Mouse (Mus musculus) midbrain, embryonic 12.5 days (tissue): ENCODE results near the gene Pknox2. TPM values are rescaled to one million over a fixed set of nuclear protein-coding genes. Genes with fewer than 3 reads are reported as not detected.

Experiments
- ATAC-seq: fragments of 200-750 bp; cut with Nextera tagmentation; 2 replicates; pipeline ENCODE4 v1.8.0; 2017; ENCODE audit warnings: low read depth, moderate TSS enrichment, moderate library complexity; ENCODE audit not compliant: low FRiP score
- H3K27ac ChIP-seq: fragments of 300-500 bp; sonication (generic); replicated peaks from 2 replicates; pipeline ENCODE4 v1.5.1; 2016; ENCODE audit warnings: mild to moderate bottlenecking
- H3K27me3 ChIP-seq: fragments of 300-500 bp; sonication (generic); 2 replicates; pipeline ENCODE4 v1.6.1; 2016; ENCODE audit warnings: mild to moderate bottlenecking
- H3K36me3 ChIP-seq: fragments of 300-500 bp; sonication (generic); 2 replicates; pipeline ENCODE4 v1.6.1; 2016
- H3K4me1 ChIP-seq: fragments of 300-500 bp; sonication (generic); 2 replicates; pipeline ENCODE4 v1.6.1; 2016
- H3K4me2 ChIP-seq: fragments of 300-500 bp; sonication (generic); replicated peaks from 2 replicates; pipeline ENCODE4 v1.6.1; 2016; ENCODE audit warnings: mild to moderate bottlenecking, moderate library complexity
- H3K4me3 ChIP-seq: fragments of 300-500 bp; sonication (generic); 2 replicates; pipeline ENCODE4 v1.5.1; 2016; ENCODE audit warnings: mild to moderate bottlenecking
- H3K9ac ChIP-seq: fragments of 300-500 bp; sonication (generic); replicated peaks from 2 replicates; pipeline ENCODE4 v1.6.1; 2016; ENCODE audit warnings: mild to moderate bottlenecking, moderate library complexity
- H3K9me3 ChIP-seq: fragments of 300-500 bp; sonication (generic); 2 replicates; pipeline ENCODE4 v1.6.1; 2016; ENCODE audit warnings: mild to moderate bottlenecking
- WGBS: fragments of 180-500 bp; shearing (Covaris S2); methylation state at CpG from one replicate; pipeline ENCODE4 v1.1.7; 2016; 5-methylcytosine and 5-hydroxymethylcytosine counted together
- polyA plus RNA-seq: library from polyadenylated mRNA; unstranded; fragments of >200 nt; fragmentation: Nextera tagmentation; extraction: Ambion mirVana; gene quantifications from 2 replicates; pipeline ENCODE4 v1.2.1, GENCODE M21; 2016

Pknox2 gene
- polyA plus RNA-seq, 1 experiment from 2014 or later: 33.7 TPM

- no peak for ATAC-seq
- H3K27me3 ChIP-seq: no peaks in the 10 kb centered on the region
- H3K9ac ChIP-seq: no peak overlapping the region
- H3K27ac ChIP-seq: no peak overlapping the region
- H3K4me3 ChIP-seq: no peak overlapping the region
- H3K9me3 ChIP-seq: no peaks in the 10 kb centered on the region
- 53% methylated on average over 4 of the region's 4 CpGs for WGBS
- no peak overlapping the region for H3K4me2 ChIP-seq
- peaks cover 4% of the 10 kb centered on the region; the same call in 1 of the 2 replicates for H3K36me3 ChIP-seq
- peaks cover 54% of the 10 kb centered on the region for H3K4me1 ChIP-seq
Measured at GRCm38 (mm10) chr9:37138883-37139282, 8.3 kb downstream of the Pknox2 start.

GRCm38 (mm10) chr9:37136340-37136739, 10.9 kb downstream of the Pknox2 start:
- H3K27me3 ChIP-seq: no peaks in the 10 kb centered on the region
- H3K36me3 ChIP-seq: peaks cover 6% of the 10 kb centered on the region; the same call in 1 of the 2 replicates
- H3K9ac ChIP-seq: no peak overlapping the region
- H3K4me2 ChIP-seq: no peak overlapping the region
- H3K4me1 ChIP-seq: peaks cover 34% of the 10 kb centered on the region
- no peak overlapping the region for H3K4me3 ChIP-seq
- WGBS: 83% methylated on average over 13 of the region's 13 CpGs
- H3K27ac ChIP-seq: 0 out of 2 replicates have a peak overlapping the region, but pooled peaks have one; percentile 26
- ATAC-seq: no peak
- no peaks in the 10 kb centered on the region for H3K9me3 ChIP-seq

GRCm38 (mm10) chr9:37133495-37133894, 13.7 kb downstream of the Pknox2 start:
- H3K9me3 ChIP-seq: no peaks in the 10 kb centered on the region
- H3K36me3 ChIP-seq: peaks cover 8% of the 10 kb centered on the region; the same call in 1 of the 2 replicates
- H3K27me3 ChIP-seq: no peaks in the 10 kb centered on the region
- no peak overlapping the region for H3K4me3 ChIP-seq
- no peak overlapping the region for H3K4me2 ChIP-seq
- H3K9ac ChIP-seq: no peak overlapping the region
- peaks cover 9% of the 10 kb centered on the region; the same call in 1 of the 2 replicates for H3K4me1 ChIP-seq
- 89% methylated on average over 7 of the region's 7 CpGs for WGBS
- ATAC-seq: no peak
- H3K27ac ChIP-seq: no peak overlapping the region

- WGBS: 89% methylated on average over 6 of the region's 6 CpGs
- Histone ChIP-seq H3K9me3 (no peaks in the 10 kb centered on the region), H3K9ac (no peak overlapping the region), H3K36me3 (peaks cover 7% of the 10 kb centered on the region; the same call in 1 of the 2 replicates), H3K4me2 (no peak overlapping the region), H3K4me3 (no peak overlapping the region), H3K27me3 (no peaks in the 10 kb centered on the region), H3K4me1 (peaks cover 3% of the 10 kb centered on the region; the same call in 1 of the 2 replicates), H3K27ac (no peak overlapping the region)
- no peak for ATAC-seq
Measured at GRCm38 (mm10) chr9:37129046-37129445, 18.2 kb downstream of the Pknox2 start.

GRCm38 (mm10) chr9:37126197-37126596, 21.0 kb downstream of the Pknox2 start:
- WGBS: 95% methylated on average over 2 of the region's 2 CpGs
- Histone ChIP-seq H3K27ac (no peak overlapping the region), H3K4me2 (no peak overlapping the region), H3K4me3 (no peak overlapping the region), H3K4me1 (peaks cover 24% of the 10 kb centered on the region), H3K27me3 (no peaks in the 10 kb centered on the region), H3K9me3 (no peaks in the 10 kb centered on the region), H3K36me3 (0 out of 2 replicates have a peak, but pooled peaks cover 3% of the 10 kb centered on the region), H3K9ac (no peak overlapping the region)
- no peak for ATAC-seq

GRCm38 (mm10) chr9:37124696-37125480, 22.3 kb downstream of the Pknox2 start:
- H3K4me2 ChIP-seq: no peak overlapping the region
- 84% methylated on average over 8 of the region's 8 CpGs for WGBS
- H3K9ac ChIP-seq: no peak overlapping the region
- no peak overlapping the region for H3K27ac ChIP-seq
- H3K4me3 ChIP-seq: no peak overlapping the region
- 0 out of 2 replicates have a peak, but pooled peaks cover 3% of the 10 kb centered on the region for H3K36me3 ChIP-seq
- H3K27me3 ChIP-seq: no peaks in the 10 kb centered on the region
- H3K4me1 ChIP-seq: peaks cover 24% of the 10 kb centered on the region
- no peaks in the 10 kb centered on the region for H3K9me3 ChIP-seq
- no peak; the same call in 1 of the 2 replicates for ATAC-seq

GRCm38 (mm10) chr9:37123384-37123783, 23.8 kb downstream of the Pknox2 start:
- no peaks in the 10 kb centered on the region for H3K9me3 ChIP-seq
- no peak for ATAC-seq
- H3K27me3 ChIP-seq: no peaks in the 10 kb centered on the region
- peaks cover 24% of the 10 kb centered on the region for H3K4me1 ChIP-seq
- H3K36me3 ChIP-seq: peaks cover 8% of the 10 kb centered on the region
- WGBS: 75% methylated on average over 7 of the region's 7 CpGs
- H3K27ac ChIP-seq: no peak overlapping the region
- H3K4me2 ChIP-seq: no peak overlapping the region
- no peak overlapping the region for H3K9ac ChIP-seq
- no peak overlapping the region for H3K4me3 ChIP-seq

- Histone ChIP-seq H3K27ac (no peak overlapping the region), H3K4me1 (peaks cover 24% of the 10 kb centered on the region), H3K9me3 (no peaks in the 10 kb centered on the region), H3K4me3 (no peak overlapping the region), H3K4me2 (no peak overlapping the region), H3K9ac (no peak overlapping the region), H3K27me3 (no peaks in the 10 kb centered on the region), H3K36me3 (peaks cover 8% of the 10 kb centered on the region)
- ATAC-seq: no peak
- 65% methylated on average over 6 of the region's 6 CpGs for WGBS
Measured at GRCm38 (mm10) chr9:37122971-37123370, 24.2 kb downstream of the Pknox2 start.

- Histone ChIP-seq H3K4me1 (peaks cover 24% of the 10 kb centered on the region), H3K27ac (no peak overlapping the region), H3K27me3 (no peaks in the 10 kb centered on the region), H3K9me3 (no peaks in the 10 kb centered on the region), H3K9ac (no peak overlapping the region), H3K4me2 (no peak overlapping the region), H3K4me3 (no peak overlapping the region), H3K36me3 (peaks cover 8% of the 10 kb centered on the region)
- 55% methylated on average over 1 of the region's 1 CpGs for WGBS
- no peak for ATAC-seq
Measured at GRCm38 (mm10) chr9:37122381-37122780, 24.8 kb downstream of the Pknox2 start.

- Histone ChIP-seq H3K9me3 (no peaks in the 10 kb centered on the region), H3K4me3 (no peak overlapping the region), H3K9ac (no peak overlapping the region), H3K4me2 (no peak overlapping the region), H3K27me3 (no peaks in the 10 kb centered on the region), H3K4me1 (peaks cover 27% of the 10 kb centered on the region), H3K27ac (no peak overlapping the region), H3K36me3 (peaks cover 8% of the 10 kb centered on the region)
- ATAC-seq: no peak
- WGBS: 39% methylated on average over 4 of the region's 4 CpGs
Measured at GRCm38 (mm10) chr9:37121761-37122331, 25.4 kb downstream of the Pknox2 start.

GRCm38 (mm10) chr9:37120801-37121200, 26.4 kb downstream of the Pknox2 start:
- Histone ChIP-seq H3K27me3 (0 out of 2 replicates have a peak, but pooled peaks cover 5% of the 10 kb centered on the region), H3K4me1 (peaks cover 37% of the 10 kb centered on the region), H3K27ac (no peak overlapping the region), H3K9ac (no peak overlapping the region), H3K4me3 (no peak overlapping the region), H3K9me3 (no peaks in the 10 kb centered on the region), H3K36me3 (peaks cover 8% of the 10 kb centered on the region), H3K4me2 (no peak overlapping the region)
- WGBS: 90% methylated on average over 6 of the region's 6 CpGs
- ATAC-seq: no peak

GRCm38 (mm10) chr9:37117529-37117928, 29.7 kb downstream of the Pknox2 start:
- Histone ChIP-seq H3K9me3 (no peaks in the 10 kb centered on the region), H3K4me1 (peaks cover 42% of the 10 kb centered on the region), H3K4me3 (no peak overlapping the region), H3K9ac (no peak overlapping the region), H3K36me3 (peaks cover 5% of the 10 kb centered on the region), H3K4me2 (no peak overlapping the region), H3K27ac (no peak overlapping the region), H3K27me3 (0 out of 2 replicates have a peak, but pooled peaks cover 5% of the 10 kb centered on the region)
- 94% methylated on average over 2 of the region's 2 CpGs for WGBS
- ATAC-seq: no peak
